8 mouse cellular contexts compared by ENCODE assay signal in genomic region chr4:126429347-126430079, GRCm38 (mm10). TPM values are rescaled to one million over a fixed set of nuclear protein-coding genes. Genes with fewer than 3 reads are reported as not detected.
A peak's percentile ranks its signal among the peaks of the same experiment; 100 is the strongest.
DNase-seq lines count a peak whose midpoint lies in the region; ATAC-seq lines count a peak whose summit lies in the region.

Ago3 (minus strand) TSS chr4:126429556.

- peak; percentile 91 for DNase-seq in R1 (ENCODE audit: low read depth, low spot score)
- peak; percentile 97 to 98 for DNase-seq in cerebellum, postnatal 25 days
- peak; percentile 93 to 94 for DNase-seq in frontal cortex, postnatal 36 days (ENCODE audit: low spot score in 2 of 2)
- DNase-seq in left cerebral cortex, adult 18-20 months (ENCODE audit: low spot score in 2 of 2) = peak; percentile 96 to 98
- peak; percentile 97 for DNase-seq in right cerebral cortex, adult 18-20 months
- peak; percentile 69 for DNase-seq in urinary bladder, postnatal 10 days (ENCODE audit: low spot score)

- H3K9ac ChIP-seq in hindbrain, embryonic 16.5 days (ENCODE audit: low read depth, low read length) = peak within 1 kb of the TSS; percentile 96

- peaks cover 47% of the 10 kb centered on the region for H3K79me2 ChIP-seq in macrophage (ENCODE audit: inconsistent target)

- no peaks in the 10 kb centered on the region for H3K27me3 ChIP-seq in hindbrain, embryonic 16.5 days (replicated peaks; ENCODE audit: control insufficient read depth, insufficient read depth, low read length)

- H3K4me3 ChIP-seq in hindbrain, embryonic 16.5 days (ENCODE audit: low read length) = peak within 1 kb of the TSS; percentile 97
- H3K4me3 ChIP-seq in macrophage (ENCODE audit: inconsistent target) = peak within 1 kb of the TSS; percentile 100

- H3K27ac ChIP-seq in hindbrain, embryonic 16.5 days (ENCODE audit: low read depth, low read length) = peak within 1 kb of the TSS; percentile 95
- H3K27ac ChIP-seq in macrophage = peak within 1 kb of the TSS; percentile 90

- under 1% methylated on average over 54 of the region's 65 CpGs for WGBS in hindbrain, embryonic 16.5 days
- WGBS in macrophage (ENCODE audit: missing documents) = under 1% methylated on average over 64 of the region's 65 CpGs

- H3K4me2 ChIP-seq in hindbrain, embryonic 16.5 days (ENCODE audit: low read length) = peak within 1 kb of the TSS; percentile 74

- no peaks in the 10 kb centered on the region for H3K36me3 ChIP-seq in hindbrain, embryonic 16.5 days (ENCODE audit: control insufficient read depth, insufficient read depth, low read length)
- H3K36me3 ChIP-seq in macrophage (ENCODE audit: inconsistent target) = no peaks in the 10 kb centered on the region

- peaks cover 6% of the 10 kb centered on the region; the same call in 1 of the 2 replicates for H3K4me1 ChIP-seq in hindbrain, embryonic 16.5 days (ENCODE audit: control insufficient read depth, insufficient read depth, low read depth, low read length)

- ATAC-seq in hindbrain, embryonic 16.5 days = peak; percentile 95

- H3K9me3 ChIP-seq in hindbrain, embryonic 16.5 days (ENCODE audit: control insufficient read depth, low read length) = no peaks in the 10 kb centered on the region

RNA-seq across cellular contexts. Expression of gene Ago3, which starts in this region (rescaled TPM):
- polyA plus RNA-seq in hindbrain, embryonic 16.5 days (2015; fragmentation: Nextera tagmentation; extraction: Ambion mirVana) = 12.4 and 17.5 TPM in 2 replicates
- 10 to 100 TPM; 33.2 to 35.6 TPM for total RNA-seq in left cerebral cortex, adult 18-20 months (2021)
- total RNA-seq in macrophage (2018; cell fraction: chromatin; rRNA removed) = 100 to 1,000 TPM in 25 of 26 experiments, 10 to 100 TPM in 1; 99.3 to 401 (median 134) TPM
- 10 to 100 TPM in 24 of 26 experiments, 1 to 10 TPM in 2; 8.6 to 37.0 (median 20.0) TPM for total RNA-seq in macrophage (2018; cell fraction: cytosol; rRNA removed)
- 100 to 1,000 TPM in 13 of 26 experiments, 10 to 100 TPM in 13; 55.4 to 284 (median 101) TPM for total RNA-seq in macrophage (2018; cell fraction: nucleus; rRNA removed)
- 9.3 to 11.7 TPM (median 9.4 TPM) in 3 replicates for polyA plus RNA-seq in macrophage (2018)

Comparison
In these comparisons a context has a peak if more than half of its experiments do, and no peak if none do; other contexts are left out.
1. Peak in every context shown above with its lines: DNase-seq, ATAC-seq, H3K4me3 ChIP-seq and H3K27ac ChIP-seq.